Mouse (Mus musculus): ENCODE measurements around the gene Slc6a13.

DNA sequence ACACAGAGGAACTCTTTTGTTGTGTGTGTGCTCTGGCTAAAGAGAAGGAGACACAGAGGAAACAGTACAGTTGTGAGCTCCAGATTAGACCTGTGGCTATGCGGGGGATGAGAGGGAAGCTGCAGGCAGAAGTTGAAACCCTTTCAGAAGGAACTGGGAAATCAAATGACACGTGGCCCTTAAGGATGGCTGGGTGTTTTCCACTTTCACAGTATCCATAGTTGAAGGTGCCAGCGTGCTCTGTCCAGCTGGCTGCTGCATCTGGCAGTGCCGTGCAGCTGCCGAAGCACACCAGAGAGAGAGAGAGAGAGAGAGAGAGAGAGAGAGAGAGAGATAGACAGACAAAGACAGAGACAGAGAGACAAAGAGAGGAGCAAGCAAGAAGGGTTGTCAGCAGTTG, 48.8 kb upstream of the Slc6a13 start:
- TF ChIP-seq ZMIZ1 (IDR thresholded peaks at IDR 0.05; ENCODE audit: low read depth, low read length) (no peak), GABPA (IDR thresholded peaks at IDR 0.05; ENCODE audit: insufficient replicate concordance, low read depth, low read length) (no peak), E2F4 (IDR thresholded peaks at IDR 0.05; ENCODE audit: insufficient replicate concordance, low read depth, low read length) (no peak), ETS1 (conservative IDR thresholded peaks at IDR 0.05; ENCODE audit: low read depth, low read length) (no peak; the same call in 1 of the 2 replicates), RAD21 (IDR thresholded peaks at IDR 0.05; ENCODE audit: low read depth, low read length) (no peak), SIN3A (IDR thresholded peaks at IDR 0.05; ENCODE audit: low read length) (peak; percentile 30; the same call in 1 of the 2 replicates), CTCF (conservative IDR thresholded peaks at IDR 0.05 in 1 of 2, IDR thresholded peaks at IDR 0.05 in 1 of 2; ENCODE audit: low read depth in 2 of 2, low read length in 2 of 2) (no peak), HCFC1 (IDR thresholded peaks at IDR 0.05; ENCODE audit: low read depth, low read length) (no peak), CHD2 (IDR thresholded peaks at IDR 0.05; ENCODE audit: low read length) (no peak), ZNF384 (IDR thresholded peaks at IDR 0.05; ENCODE audit: low read depth, low read length) (no peak), MAZ (IDR thresholded peaks at IDR 0.05; ENCODE audit: low read depth, low read length) (0 out of 2 replicates have a peak, but pooled peaks have one; percentile 14), POLR2A (IDR thresholded peaks at IDR 0.05; ENCODE audit: low read depth, low read length) (no peak), MYC (IDR thresholded peaks at IDR 0.05; ENCODE audit: low read depth, low read length) (peak; percentile 65)

Data from CH12.LX (cell line).